Mouse (Mus musculus) kidney, adult 2 months (tissue): Measurements from ENCODE around the gene Pcf11. TPM values are rescaled to one million over a fixed set of nuclear protein-coding genes. Genes with fewer than 3 reads are reported as not detected.

Experiments
- DNase-seq: peaks from one replicate; pipeline ENCODE4 v3.0.0; 2021
- H3K27ac ChIP-seq: fragments of 200-500 bp; 2 replicates; pipeline ENCODE4 v1.5.1; 2012; ENCODE audit warnings: low read depth, low read length, control low read depth, inconsistent platforms; ENCODE audit not compliant: insufficient read depth
- H3K27me3 ChIP-seq: fragments of 200-500 bp; replicated peaks from 2 replicates; pipeline ENCODE4 v1.6.1; 2012; ENCODE audit warnings: mild to moderate bottlenecking, moderate library complexity, low read length, inconsistent platforms; ENCODE audit not compliant: control insufficient read depth, insufficient read depth
- H3K36me3 ChIP-seq: fragments of 200-500 bp; 2 replicates; pipeline ENCODE4 v1.6.1; 2012; ENCODE audit warnings: mild to moderate bottlenecking, moderate library complexity, low read length, inconsistent platforms; ENCODE audit not compliant: control insufficient read depth, insufficient read depth
- H3K4me1 ChIP-seq: fragments of 200-500 bp; 2 replicates; pipeline ENCODE4 v1.6.1; 2011; ENCODE audit warnings: low read length; ENCODE audit not compliant: control insufficient read depth, insufficient read depth
- H3K4me3 ChIP-seq: fragments of 200-500 bp; 2 replicates; pipeline ENCODE4 v1.5.1; 2011; ENCODE audit warnings: mild to moderate bottlenecking, low read depth, low read length, control low read depth; ENCODE audit not compliant: insufficient read depth
- CTCF ChIP-seq: fragments of 200-500 bp; conservative IDR thresholded peaks from 2 replicates; pipeline ENCODE4 v1.5.1; 2011; ENCODE audit warnings: low read depth, mild to moderate bottlenecking, control low read depth, low read length, moderate library complexity, mixed read lengths; ENCODE audit not compliant: insufficient read depth, insufficient read length
- POLR2A ChIP-seq: fragments of 200-500 bp; IDR thresholded peaks from one replicate; pipeline ENCODE4 v1.6.1; 2011; ENCODE audit warnings: low read depth, low read length, control low read depth
- WGBS: fragments of 180-500 bp; shearing (Covaris S2); methylation state at CpG from one replicate; pipeline ENCODE4 v1.1.7; 2018; 5-methylcytosine and 5-hydroxymethylcytosine counted together
- polyA plus RNA-seq: library from polyadenylated mRNA; depleted of rRNA; stranded (reverse); fragments of >200 nt; gene quantifications from 2 replicates; pipeline ENCODE4 v1.2.3, GENCODE M21; 2012

The Pcf11 gene
- polyA plus RNA-seq, 1 experiment, result 15.5 TPM

GRCm38 (mm10) chr7:92668791-92669506 is 785 bp downstream of the Pcf11 start:
- peak; percentile 61 for DNase-seq
- Histone ChIP-seq H3K27me3 (no peaks in the 10 kb centered on the region), H3K36me3 (no peaks in the 10 kb centered on the region; the same call in 1 of the 2 replicates), H3K4me3 (peak overlapping the region; percentile 99), H3K27ac (peak overlapping the region; percentile 96), H3K4me1 (peaks cover 12% of the 10 kb centered on the region)
- WGBS, result under 1% methylated on average over 29 of the region's 29 CpGs
- TF ChIP-seq CTCF, result no peak
- no peak for TF ChIP-seq POLR2A

DNA sequence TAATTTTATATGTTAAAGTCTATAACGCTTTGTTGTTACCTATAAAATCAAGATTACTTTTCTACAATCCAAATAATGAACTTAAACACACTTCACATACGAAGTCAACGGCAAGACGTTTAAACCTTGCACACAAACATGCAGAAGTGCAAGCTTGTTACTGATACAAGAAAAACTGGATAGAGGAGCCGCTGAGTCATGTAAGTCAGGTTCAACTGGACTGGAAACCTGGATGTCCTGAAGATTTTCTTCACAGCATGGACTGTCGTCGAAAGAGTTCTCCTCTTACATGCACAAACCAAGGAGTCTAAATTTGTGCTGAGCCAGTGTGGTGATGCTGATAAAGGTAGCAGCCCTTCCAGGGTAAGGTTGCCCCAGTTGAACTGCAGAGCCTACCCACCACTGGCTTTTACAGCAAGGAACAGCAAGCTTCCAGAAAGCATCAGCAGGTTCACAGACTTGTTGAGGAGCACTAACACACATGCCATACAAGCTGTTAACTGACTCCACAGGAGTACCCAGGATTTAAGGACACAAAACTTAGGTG is 3.4 kb downstream of the Pcf11 start:
- DNase-seq, result no peak
- 47% methylated on average over 7 of the region's 7 CpGs for WGBS
- no peak for TF ChIP-seq CTCF
- TF ChIP-seq POLR2A, result no peak

GRCm38 (mm10) chr7:92658050-92658449 is 11.7 kb downstream of the Pcf11 start:
- no peak for DNase-seq
- no peak for TF ChIP-seq POLR2A
- no peak for TF ChIP-seq CTCF
- Histone ChIP-seq H3K27me3 (no peaks in the 10 kb centered on the region), H3K4me3 (no peak overlapping the region), H3K27ac (no peak overlapping the region), H3K36me3 (peaks cover 19% of the 10 kb centered on the region), H3K4me1 (peaks cover 3% of the 10 kb centered on the region; the same call in 1 of the 2 replicates)
- 97% methylated on average over 5 of the region's 5 CpGs for WGBS

More for the DNA sequence above, 3.4 kb downstream of the Pcf11 start:
- Histone ChIP-seq H3K4me1 (peaks cover 12% of the 10 kb centered on the region), H3K4me3 (no peak overlapping the region), H3K27ac (no peak overlapping the region), H3K36me3 (peaks cover 4% of the 10 kb centered on the region; the same call in 1 of the 2 replicates), H3K27me3 (no peaks in the 10 kb centered on the region)

- H3K27ac ChIP-seq, result no peak overlapping the region
- TF ChIP-seq POLR2A, result no peak
- no peak for TF ChIP-seq CTCF
- no peak overlapping the region for H3K4me3 ChIP-seq
- peaks cover 17% of the 10 kb centered on the region for H3K36me3 ChIP-seq
- no peaks in the 10 kb centered on the region for H3K27me3 ChIP-seq
- DNase-seq, result no peak
- H3K4me1 ChIP-seq, result peaks cover 3% of the 10 kb centered on the region; the same call in 1 of the 2 replicates
- 71% methylated on average over 2 of the region's 2 CpGs for WGBS
Measured at GRCm38 (mm10) chr7:92656386-92656785, 13.3 kb downstream of the Pcf11 start.

- DNase-seq, result no peak
- 67% methylated on average over 1 of the region's 1 CpGs for WGBS
- TF ChIP-seq POLR2A (no peak), CTCF (no peak)
- no peak overlapping the region for H3K27ac ChIP-seq
- H3K36me3 ChIP-seq, result peaks cover 5% of the 10 kb centered on the region
- no peak overlapping the region for H3K4me3 ChIP-seq
- peaks cover 5% of the 10 kb centered on the region; the same call in 1 of the 2 replicates for H3K4me1 ChIP-seq
- no peaks in the 10 kb centered on the region for H3K27me3 ChIP-seq
Measured at GRCm38 (mm10) chr7:92653329-92653728, 16.4 kb downstream of the Pcf11 start.

- no peak for TF ChIP-seq POLR2A
- no peak for TF ChIP-seq CTCF
- Histone ChIP-seq H3K4me1 (peaks cover 2% of the 10 kb centered on the region; the same call in 1 of the 2 replicates), H3K36me3 (peaks cover 7% of the 10 kb centered on the region), H3K4me3 (no peak overlapping the region), H3K27ac (no peak overlapping the region), H3K27me3 (no peaks in the 10 kb centered on the region)
- 72% methylated on average over 7 of the region's 7 CpGs for WGBS
- DNase-seq, result no peak
Measured at GRCm38 (mm10) chr7:92647790-92648189, 21.9 kb downstream of the Pcf11 start.

DNA sequence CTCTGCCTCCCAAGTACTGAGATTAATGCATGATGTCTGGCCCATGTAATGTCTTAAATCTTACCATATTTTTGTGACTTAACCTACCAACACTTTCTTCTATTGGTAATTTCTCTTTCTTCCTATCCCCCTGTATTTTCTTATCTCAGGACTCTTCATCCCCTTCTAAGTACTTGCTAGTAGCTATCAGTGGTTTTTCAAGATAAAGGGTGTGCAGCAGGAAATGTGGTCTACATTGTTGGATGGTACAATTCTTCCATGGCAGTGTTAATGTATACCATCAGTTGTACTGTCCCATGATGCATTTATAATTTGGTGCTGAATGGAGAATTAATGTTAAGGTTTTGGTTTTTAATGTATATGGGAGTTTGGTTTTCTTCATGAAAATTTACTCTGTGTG is 27.4 kb downstream of the Pcf11 start:
- H3K4me1 ChIP-seq, result no peaks in the 10 kb centered on the region; the same call in 1 of the 2 replicates
- TF ChIP-seq POLR2A (no peak), CTCF (no peak)
- H3K36me3 ChIP-seq, result peaks cover 5% of the 10 kb centered on the region; the same call in 1 of the 2 replicates
- no peak for DNase-seq
- no peaks in the 10 kb centered on the region; the same call in 1 of the 2 replicates for H3K27me3 ChIP-seq
- H3K4me3 ChIP-seq, result no peak overlapping the region
- H3K27ac ChIP-seq, result no peak overlapping the region
